Mouse (Mus musculus) myocyte (in vitro differentiated cells): ENCODE measurements at regions not wholly inside any gene's neighbourhood (a gene's known extent, or its start where the extent isn't known, plus 50 kb on each side); places are given as distances from the start of the nearest gene placed in this dataset.

Source experiments
- MYOG ChIP-seq, 3 experiments: IDR thresholded peaks; one replicate each; pipeline ENCODE4 v1.6.1; 2011; ENCODE audit warnings: control low read depth in 2 of 3, low read depth in 2 of 3, mild to moderate bottlenecking in 2 of 3; ENCODE audit not compliant: insufficient read length in 2 of 3, control insufficient read depth in 1 of 3, insufficient read depth in 1 of 3
- POLR2A ChIP-seq: IDR thresholded peaks from one replicate; pipeline ENCODE4 v1.6.1; 2011; ENCODE audit warnings: low read depth, mild to moderate bottlenecking, control low read depth, moderate library complexity; ENCODE audit not compliant: insufficient read length

DNA sequence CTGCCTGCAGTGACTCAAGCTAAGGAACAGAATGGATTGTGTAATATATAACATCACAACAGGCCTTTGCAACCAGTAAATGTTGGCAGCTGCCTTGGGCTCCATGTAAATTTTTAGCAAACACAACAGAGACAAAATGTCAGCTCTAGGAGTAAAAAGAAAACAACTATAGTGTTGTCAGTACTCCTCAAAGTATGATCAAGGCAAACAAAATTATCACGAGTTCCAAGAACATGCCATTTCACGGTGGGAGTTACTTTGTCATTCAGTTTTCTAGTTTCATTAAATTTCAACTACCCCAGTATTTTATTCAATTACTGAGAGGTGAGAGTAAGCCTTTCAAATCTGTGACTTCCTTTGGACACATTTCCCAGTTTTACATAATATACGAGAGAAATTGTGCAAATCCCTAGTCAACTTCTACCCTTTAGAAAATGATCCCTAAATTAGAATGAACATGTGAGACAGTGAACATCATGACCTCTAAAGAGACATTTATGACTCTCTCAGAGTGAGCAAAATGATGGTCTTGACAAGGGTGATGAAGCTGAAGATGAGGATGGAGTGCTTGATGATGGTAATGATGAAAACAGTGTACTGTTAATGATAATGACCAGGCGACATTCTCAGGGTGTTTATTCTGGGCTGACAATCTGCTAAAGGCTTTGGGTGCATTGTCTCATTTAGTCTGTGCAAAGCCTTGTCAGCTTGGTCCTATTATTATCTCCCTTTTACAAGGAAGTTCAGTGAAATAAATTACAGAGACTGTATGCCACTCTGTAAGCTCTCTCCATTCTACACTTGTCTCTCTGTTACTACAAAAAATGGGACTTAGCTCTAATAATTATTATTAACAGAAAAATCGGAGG, 209.7 kb upstream of the Etaa1 start:
- no peak for TF ChIP-seq POLR2A
- no peak for TF ChIP-seq MYOG (IDR thresholded peaks at IDR 0.05; ENCODE audit: control insufficient read depth in 1 of 3, insufficient read depth in 1 of 3, insufficient read length in 2 of 3, low read depth in 2 of 3)
